Mouse (Mus musculus) kidney, adult 9 months (tissue): ENCODE data around the gene Spata16.

Experiments
- DNase-seq: peaks from one replicate; pipeline ENCODE4 v3.0.0; 2022

Spata16 gene

GRCm38 (mm10) chr3:26834178-26835050 is 197.0 kb downstream of the Spata16 start:
- peak; percentile 11 for DNase-seq

- no peak for DNase-seq
Observed at GRCm38 (mm10) chr3:26835051-26835755, 197.8 kb downstream of the Spata16 start.

DNA sequence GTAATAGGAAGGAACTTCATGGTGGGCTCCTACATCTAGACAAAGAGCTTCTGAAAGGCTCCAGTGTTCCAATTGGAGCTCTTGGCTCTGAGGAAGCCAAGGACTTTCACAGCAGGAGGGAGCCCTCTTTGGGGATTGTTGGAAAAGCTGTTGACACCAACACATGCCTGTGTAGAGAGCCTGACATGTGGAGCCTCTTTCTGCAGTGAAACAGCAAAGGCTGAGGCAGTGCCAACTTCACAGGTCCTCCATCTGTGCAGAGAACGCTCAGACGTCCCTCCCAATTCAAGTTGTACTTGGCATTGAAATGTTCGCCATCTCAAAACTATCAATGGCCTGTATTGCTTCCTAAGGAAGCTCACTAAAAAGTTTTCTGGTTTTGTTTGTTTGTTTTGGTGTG is 207.6 kb downstream of the Spata16 start:
- no peak for DNase-seq

GRCm38 (mm10) chr3:26847935-26848334 is 210.5 kb downstream of the Spata16 start:
- no peak for DNase-seq

GRCm38 (mm10) chr3:26850207-26850606 is 212.8 kb downstream of the Spata16 start:
- DNase-seq, result no peak

- no peak for DNase-seq
Observed at GRCm38 (mm10) chr3:26850691-26851563, 213.5 kb downstream of the Spata16 start.

DNA sequence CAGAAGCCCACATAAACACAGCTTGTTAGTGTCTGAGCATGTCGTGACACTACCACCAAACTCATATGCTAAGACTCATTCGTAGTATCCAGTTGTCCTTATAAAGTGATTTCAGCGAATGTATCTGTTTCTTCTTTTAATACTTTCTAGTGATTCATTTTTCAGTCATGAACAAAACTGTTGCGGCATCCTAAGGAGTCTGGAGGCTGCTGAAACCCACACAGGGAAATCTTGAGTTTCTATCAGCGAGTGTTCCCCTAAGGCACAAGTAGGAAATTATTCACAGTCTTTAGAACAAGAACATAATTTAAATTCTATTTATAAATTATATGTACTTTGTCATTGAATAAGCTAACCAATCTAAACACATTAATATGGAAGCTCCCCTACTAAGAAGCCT is 216.1 kb downstream of the Spata16 start:
- no peak for DNase-seq

- no peak for DNase-seq
Observed at GRCm38 (mm10) chr3:26874706-26875105, 237.3 kb downstream of the Spata16 start.

- DNase-seq, result no peak
Observed at GRCm38 (mm10) chr3:26877291-26877690, 239.9 kb downstream of the Spata16 start.

GRCm38 (mm10) chr3:26916607-26917006 is 279.2 kb downstream of the Spata16 start:
- DNase-seq, result no peak

- DNase-seq, result no peak
Observed at GRCm38 (mm10) chr3:26920986-26921385, 283.6 kb downstream of the Spata16 start.

- no peak for DNase-seq
Observed at GRCm38 (mm10) chr3:26921576-26921975, 284.2 kb downstream of the Spata16 start.

GRCm38 (mm10) chr3:26923391-26923790 is 286.0 kb downstream of the Spata16 start:
- no peak for DNase-seq

DNA sequence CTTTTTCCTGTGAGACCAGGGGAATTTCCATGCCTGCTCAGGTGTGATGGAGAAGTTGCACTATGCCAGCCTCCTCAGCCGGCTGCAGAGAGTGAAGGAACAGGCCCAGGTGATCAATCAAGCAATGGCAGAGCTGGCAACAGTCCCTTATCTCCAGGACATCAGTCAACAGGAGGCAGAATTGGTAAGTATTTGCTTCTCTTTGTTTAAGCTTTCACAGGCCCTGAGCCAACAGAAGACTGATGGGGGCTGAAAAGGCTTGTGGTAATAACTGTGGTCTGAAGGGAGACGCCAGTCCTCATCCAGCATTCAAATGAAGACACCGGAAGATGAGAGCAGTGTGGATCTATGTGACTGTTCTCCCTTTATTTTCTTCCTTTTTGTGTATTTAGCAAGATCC is 286.8 kb downstream of the Spata16 start:
- no peak for DNase-seq

DNA sequence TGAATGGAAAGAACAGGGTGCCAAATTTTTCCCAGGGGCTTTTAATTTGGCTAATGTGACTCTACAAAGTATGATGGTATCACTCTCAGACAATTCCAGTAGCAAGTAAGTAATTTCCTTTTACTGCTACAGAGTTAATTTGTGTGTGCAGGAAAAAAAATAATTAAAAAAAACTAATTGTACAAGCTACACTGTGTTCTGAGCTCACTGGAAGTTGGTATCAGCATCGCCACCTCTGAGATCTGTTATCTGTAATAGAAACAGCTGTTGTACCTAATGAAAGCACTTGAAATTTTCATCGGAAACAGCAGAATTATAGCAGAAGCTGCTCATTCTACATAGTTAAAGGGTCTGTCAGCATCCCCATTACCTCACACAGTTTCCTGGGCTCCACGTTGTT is 295.7 kb downstream of the Spata16 start:
- DNase-seq, result no peak

GRCm38 (mm10) chr3:26936897-26937590 is 299.6 kb downstream of the Spata16 start:
- DNase-seq, result no peak

- DNase-seq, result no peak
Observed at GRCm38 (mm10) chr3:26966776-26967175, 329.4 kb downstream of the Spata16 start.

DNA sequence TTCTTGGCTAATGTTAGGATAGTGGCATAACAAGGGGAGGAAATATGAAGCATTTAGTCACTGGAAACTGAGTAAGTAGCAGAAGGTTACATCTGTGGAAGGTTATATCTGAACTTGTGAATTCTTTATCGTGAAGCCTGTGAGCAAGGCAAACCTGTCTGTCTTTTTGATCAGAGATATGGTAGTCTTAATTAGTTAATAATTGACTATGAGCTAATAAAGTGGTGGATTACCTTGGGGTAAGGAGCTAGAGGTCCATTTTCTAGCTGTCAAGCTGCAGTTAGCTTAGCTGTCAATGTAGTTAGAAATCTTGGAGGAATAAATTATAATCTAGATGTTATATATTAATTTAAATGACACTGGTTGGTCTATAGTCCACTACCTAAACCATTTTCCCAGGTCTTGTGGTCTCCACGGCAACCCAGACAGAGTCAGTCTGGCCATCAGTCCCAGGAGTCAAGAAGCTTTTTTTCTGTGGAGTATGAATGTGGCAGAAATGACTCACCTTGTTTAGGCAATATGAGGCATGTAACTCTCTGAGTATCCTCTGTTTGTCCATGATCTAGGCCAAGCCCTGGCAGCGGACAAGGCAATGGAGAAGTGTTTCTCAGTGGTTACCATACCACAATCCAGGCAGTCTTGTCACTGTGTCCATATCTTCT is 331.6 kb downstream of the Spata16 start:
- no peak for DNase-seq

DNA sequence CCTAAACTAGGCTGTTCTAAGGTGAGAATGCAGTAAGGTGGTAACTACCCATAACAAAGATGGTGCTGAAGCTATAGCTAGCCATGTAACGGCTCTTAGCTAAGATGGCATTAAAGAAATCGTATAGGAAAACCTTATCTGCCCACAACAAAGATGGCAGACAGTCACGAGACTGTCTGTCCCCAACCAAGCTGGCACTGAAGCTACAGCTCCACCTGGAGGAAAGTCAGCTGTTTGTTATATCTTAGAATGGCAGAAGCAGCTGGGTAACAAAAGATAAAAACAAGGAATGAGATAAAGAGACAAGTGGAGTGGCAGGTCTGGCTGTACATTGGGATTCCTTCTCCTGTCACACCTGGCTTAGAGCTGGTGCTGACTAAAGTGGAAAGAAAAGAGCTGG is 333.1 kb downstream of the Spata16 start:
- no peak for DNase-seq

DNA sequence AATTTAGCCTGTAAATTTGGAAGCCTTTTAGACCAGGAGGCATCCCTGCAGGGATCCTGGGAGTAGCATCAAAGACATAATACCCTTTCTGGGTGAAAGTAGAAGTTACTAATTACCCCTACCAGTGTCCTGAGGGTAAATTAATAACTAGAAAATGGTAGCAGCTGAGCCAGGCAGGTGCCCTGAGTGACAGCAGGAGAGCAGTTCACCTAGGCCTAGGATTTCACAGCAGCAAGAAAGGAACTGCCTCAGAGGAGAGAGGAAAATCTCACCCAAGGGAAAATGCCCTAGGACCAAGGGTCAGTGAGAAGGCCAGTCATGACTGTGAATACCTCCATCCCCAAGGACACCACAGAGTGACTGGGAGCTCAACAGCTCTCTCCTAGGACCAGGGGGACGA is 333.9 kb downstream of the Spata16 start:
- peak; percentile 82 for DNase-seq

- DNase-seq, result peak; percentile 8
Observed at GRCm38 (mm10) chr3:26972105-26972504, 334.7 kb downstream of the Spata16 start.

GRCm38 (mm10) chr3:26979603-26980002 is 342.2 kb downstream of the Spata16 start:
- DNase-seq, result no peak
